Mouse (Mus musculus) intestine, embryonic 14.5 days (tissue): ENCODE results near the gene Clic6. TPM values are rescaled to one million over a fixed set of nuclear protein-coding genes. Genes with fewer than 3 reads are reported as not detected.

Experiments
- ATAC-seq: fragments of 200-750 bp; cut with Nextera tagmentation; replicated peaks from 2 replicates; pipeline ENCODE4 v1.8.0; 2017; ENCODE audit warnings: low read depth, moderate number of reproducible peaks, moderate TSS enrichment, moderate library complexity; ENCODE audit not compliant: low FRiP score, low TSS enrichment
- DNase-seq: peaks from one replicate; pipeline ENCODE4 v3.0.0-alpha.2; 2018; ENCODE audit warnings: low spot score
- H3K27ac ChIP-seq: fragments of 300-500 bp; sonication (generic); 2 replicates; pipeline ENCODE4 v1.5.1; 2014; ENCODE audit warnings: low read depth, mild to moderate bottlenecking, control low read depth
- H3K27me3 ChIP-seq: fragments of 300-500 bp; sonication (generic); replicated peaks from 2 replicates; pipeline ENCODE4 v1.6.1; 2014; ENCODE audit warnings: low read length, control low read depth; ENCODE audit not compliant: control insufficient read depth, insufficient read depth
- H3K36me3 ChIP-seq: fragments of 300-500 bp; sonication (generic); 2 replicates; pipeline ENCODE4 v1.6.1; 2014; ENCODE audit warnings: low read length, control low read depth; ENCODE audit not compliant: control insufficient read depth, insufficient read depth
- H3K4me1 ChIP-seq: fragments of 300-500 bp; sonication (generic); replicated peaks from 2 replicates; pipeline ENCODE4 v1.6.1; 2014; ENCODE audit warnings: low read length, control low read depth, mixed read lengths; ENCODE audit not compliant: control insufficient read depth, insufficient read depth
- H3K4me2 ChIP-seq: fragments of 300-500 bp; sonication (generic); 2 replicates; pipeline ENCODE4 v1.6.1; 2014; ENCODE audit warnings: low read length
- H3K4me3 ChIP-seq: fragments of 300-500 bp; sonication (generic); 2 replicates; pipeline ENCODE4 v1.5.1; 2014; ENCODE audit warnings: low read depth, low read length, control low read depth, mixed read lengths
- H3K9ac ChIP-seq: fragments of 300-500 bp; sonication (generic); 2 replicates; pipeline ENCODE4 v1.6.1; 2014; ENCODE audit warnings: mild to moderate bottlenecking, low read length
- H3K9me3 ChIP-seq: fragments of 300-500 bp; sonication (generic); 2 replicates; pipeline ENCODE4 v1.6.1; 2016; ENCODE audit warnings: low read length, control low read depth; ENCODE audit not compliant: control insufficient read depth
- WGBS: fragments of 180-500 bp; shearing (Covaris S2); extraction: QIAGEN DNeasy Blood & Tissue Kit; methylation state at CpG from one replicate; pipeline ENCODE4 v1.1.7; 2014; 5-methylcytosine and 5-hydroxymethylcytosine counted together
- polyA plus RNA-seq: library from polyadenylated mRNA; unstranded; fragments of >200 nt; fragmentation: Nextera tagmentation; extraction: Ambion mirVana; gene quantifications from 2 replicates; pipeline ENCODE4 v1.2.1, GENCODE M21; 2014

Clic6 gene
- polyA plus RNA-seq, 1 experiment from 2014 or later, result 29.9 TPM

DNA sequence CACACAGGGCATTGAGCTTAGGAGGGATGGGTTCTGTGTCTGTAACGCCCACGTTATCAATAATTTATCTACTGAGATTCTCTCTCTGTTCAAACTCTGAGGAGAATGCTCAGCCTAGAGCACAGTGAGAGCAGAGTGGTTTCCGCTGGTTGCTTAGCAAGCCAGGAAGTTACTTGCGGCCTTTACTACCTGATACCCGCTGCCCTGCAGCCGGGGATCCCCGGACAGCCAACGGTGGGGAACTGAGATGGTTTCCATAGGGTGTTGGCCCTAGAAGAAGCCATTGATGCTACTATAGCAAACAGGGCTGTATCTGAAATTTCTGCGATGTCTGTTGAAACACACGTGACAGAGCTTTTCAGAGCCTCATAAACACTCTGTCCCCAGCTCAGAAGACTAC lies 90.3 kb downstream of the Clic6 start:
- Histone ChIP-seq H3K36me3 (no peaks in the 10 kb centered on the region), H3K4me3 (no peak overlapping the region), H3K9me3 (no peaks in the 10 kb centered on the region), H3K27me3 (no peaks in the 10 kb centered on the region), H3K4me1 (no peaks in the 10 kb centered on the region; the same call in none of the 2 replicates), H3K9ac (no peak overlapping the region), H3K27ac (no peak overlapping the region), H3K4me2 (no peak overlapping the region)
- WGBS, result 70% methylated on average over 10 of the region's 10 CpGs
- no peak for ATAC-seq
- no peak for DNase-seq

DNA sequence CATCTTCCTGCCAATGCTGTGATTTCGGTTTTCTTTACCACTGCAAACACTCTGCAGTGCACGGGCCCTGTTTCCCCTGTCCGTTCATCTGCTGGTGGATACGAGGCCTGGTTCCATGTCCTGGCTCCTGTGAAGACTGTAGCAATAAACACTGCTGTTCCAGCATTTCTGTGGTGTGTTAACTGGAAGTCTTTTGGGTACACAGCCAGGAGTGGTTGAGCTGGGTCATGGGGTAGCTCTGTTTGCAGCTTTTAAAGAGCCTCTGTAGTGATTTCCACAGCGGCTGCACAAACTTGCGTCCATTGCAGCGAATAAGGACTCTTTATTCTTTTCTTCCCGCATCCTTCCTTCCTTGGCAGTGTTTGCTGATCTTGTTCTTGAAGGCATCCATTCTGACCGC lies 91.8 kb downstream of the Clic6 start:
- H3K36me3 ChIP-seq, result no peaks in the 10 kb centered on the region
- WGBS, result 66% methylated on average over 9 of the region's 9 CpGs
- no peak overlapping the region for H3K4me2 ChIP-seq
- no peak overlapping the region for H3K9ac ChIP-seq
- H3K9me3 ChIP-seq, result no peaks in the 10 kb centered on the region
- no peaks in the 10 kb centered on the region; the same call in none of the 2 replicates for H3K4me1 ChIP-seq
- DNase-seq (no peak), ATAC-seq (no peak)
- H3K4me3 ChIP-seq, result no peak overlapping the region
- H3K27me3 ChIP-seq, result no peaks in the 10 kb centered on the region
- no peak overlapping the region for H3K27ac ChIP-seq

DNA sequence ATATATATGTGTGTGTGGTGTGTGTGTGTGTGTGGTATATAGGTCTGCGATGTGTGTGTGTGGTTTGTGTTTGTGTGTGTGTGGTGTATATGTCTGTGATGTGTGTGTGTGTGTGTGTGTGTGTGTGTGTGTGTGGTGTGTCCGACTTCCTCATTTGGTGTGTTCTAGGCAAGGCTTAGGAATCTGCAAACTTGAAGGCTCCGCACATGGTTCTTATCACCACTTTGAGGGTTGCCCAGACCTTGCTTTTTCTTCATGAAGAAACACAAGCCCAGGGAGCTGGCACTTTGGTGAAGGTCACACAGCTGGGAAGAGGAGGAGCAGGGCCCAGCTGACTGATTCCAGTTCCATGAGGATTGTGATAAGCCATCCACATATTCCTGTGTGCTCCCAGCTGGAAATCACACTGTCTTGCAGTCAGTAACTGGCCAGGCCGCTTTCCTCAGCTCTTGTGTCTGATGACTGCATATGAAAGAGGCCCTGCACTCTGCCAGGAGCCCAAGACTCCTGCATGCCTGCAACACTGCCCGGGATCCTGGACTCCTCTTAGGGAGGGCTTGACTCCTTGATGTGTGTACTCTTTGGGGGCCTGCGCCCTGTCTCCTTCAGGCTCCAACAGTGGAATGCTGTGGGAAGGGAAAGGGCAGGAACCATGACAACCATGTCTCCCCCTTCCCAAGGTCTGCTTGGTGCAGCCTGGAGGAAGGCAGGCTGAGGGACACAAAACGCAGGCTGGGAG lies 93.5 kb downstream of the Clic6 start:
- H3K4me3 ChIP-seq, result no peak overlapping the region
- no peak overlapping the region for H3K4me2 ChIP-seq
- DNase-seq, result no peak
- H3K36me3 ChIP-seq, result no peaks in the 10 kb centered on the region
- 55% methylated on average over 7 of the region's 7 CpGs for WGBS
- H3K27ac ChIP-seq, result no peak overlapping the region
- no peaks in the 10 kb centered on the region for H3K27me3 ChIP-seq
- H3K9me3 ChIP-seq, result no peaks in the 10 kb centered on the region
- ATAC-seq, result peak; percentile 43; the same call in 1 of the 2 replicates
- H3K4me1 ChIP-seq, result no peaks in the 10 kb centered on the region; the same call in 1 of the 2 replicates
- H3K9ac ChIP-seq, result no peak overlapping the region

DNA sequence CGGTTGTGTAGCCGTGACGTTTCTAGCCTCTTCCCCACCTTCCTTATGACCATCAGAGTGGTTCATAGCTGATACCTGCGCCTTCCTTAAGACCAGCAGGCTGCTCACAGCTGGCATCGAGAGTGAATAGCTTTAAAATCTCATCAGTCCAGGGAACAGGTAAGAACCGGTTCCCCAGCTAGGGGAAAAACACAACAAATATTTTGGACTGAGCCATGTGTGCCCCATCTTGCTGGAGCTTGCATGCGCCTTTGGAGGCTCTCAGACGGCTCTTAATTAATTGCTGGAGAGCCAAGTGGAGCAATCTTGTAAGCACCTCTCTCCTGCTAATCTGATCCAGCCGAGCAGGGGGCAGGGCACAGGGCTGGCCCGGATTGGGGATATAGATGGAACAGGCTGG lies 95.4 kb downstream of the Clic6 start:
- Histone ChIP-seq H3K4me3 (no peak overlapping the region), H3K4me1 (no peaks in the 10 kb centered on the region; the same call in 1 of the 2 replicates), H3K27ac (no peak overlapping the region), H3K27me3 (no peaks in the 10 kb centered on the region), H3K9me3 (no peaks in the 10 kb centered on the region), H3K36me3 (no peaks in the 10 kb centered on the region), H3K9ac (no peak overlapping the region), H3K4me2 (no peak overlapping the region)
- DNase-seq (no peak), ATAC-seq (no peak; the same call in 1 of the 2 replicates)
- 80% methylated on average over 10 of the region's 10 CpGs for WGBS

DNA sequence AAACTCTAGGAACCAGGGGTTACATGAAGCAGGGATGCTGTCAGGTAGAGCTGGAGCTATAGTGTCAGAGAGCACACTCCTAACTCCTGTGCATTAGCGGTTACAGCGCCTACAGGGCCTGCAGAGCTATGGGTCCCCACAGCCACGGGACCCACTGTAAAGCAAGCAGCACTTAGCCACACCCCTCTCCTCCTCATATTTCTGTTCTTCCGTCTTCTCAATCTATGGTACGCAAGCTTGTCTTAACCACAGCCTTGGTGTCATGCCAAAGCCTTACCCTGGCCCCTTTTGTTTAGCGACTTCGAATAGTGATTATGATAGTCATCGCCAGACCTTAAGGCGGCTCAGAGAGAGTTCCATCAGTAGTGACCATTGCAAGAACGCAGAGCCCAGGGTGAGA lies 96.2 kb downstream of the Clic6 start:
- no peak for ATAC-seq
- H3K4me3 ChIP-seq, result no peak overlapping the region

DNA sequence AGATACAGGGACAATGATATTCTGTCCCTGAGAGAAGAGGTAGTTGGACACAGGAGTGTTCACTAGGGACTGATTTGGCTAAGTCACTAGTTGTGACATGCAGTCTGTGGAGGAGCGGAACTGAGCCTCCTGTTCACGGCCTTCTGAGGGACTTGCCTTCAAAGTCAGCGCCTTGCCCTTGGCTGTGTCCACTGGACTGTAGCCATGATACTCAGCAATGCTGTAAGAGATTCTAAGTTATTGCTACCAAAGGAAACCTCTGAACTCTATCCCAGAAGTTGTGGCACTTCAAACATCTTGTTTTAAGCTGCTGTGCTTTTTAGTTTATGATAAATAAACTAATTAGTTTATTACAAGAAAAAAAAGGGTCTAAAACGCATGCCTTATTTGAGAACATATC lies 102.3 kb downstream of the Clic6 start:
- WGBS, result 88% methylated on average over 4 of the region's 4 CpGs
- ATAC-seq, result no peak

More for the DNA sequence above, 96.2 kb downstream of the Clic6 start:
- H3K4me2 ChIP-seq, result no peak overlapping the region
- no peaks in the 10 kb centered on the region for H3K27me3 ChIP-seq
- WGBS, result 69% methylated on average over 10 of the region's 10 CpGs
- no peak overlapping the region for H3K9ac ChIP-seq
- no peaks in the 10 kb centered on the region for H3K36me3 ChIP-seq
- no peak for DNase-seq
- H3K4me1 ChIP-seq, result no peaks in the 10 kb centered on the region; the same call in 1 of the 2 replicates
- H3K9me3 ChIP-seq, result no peaks in the 10 kb centered on the region
- H3K27ac ChIP-seq, result no peak overlapping the region

More for the DNA sequence above, 102.3 kb downstream of the Clic6 start:
- DNase-seq, result no peak
- Histone ChIP-seq H3K4me2 (no peak overlapping the region), H3K27me3 (no peaks in the 10 kb centered on the region), H3K9ac (no peak overlapping the region), H3K4me1 (no peaks in the 10 kb centered on the region; the same call in 1 of the 2 replicates), H3K36me3 (no peaks in the 10 kb centered on the region), H3K27ac (no peak overlapping the region), H3K9me3 (no peaks in the 10 kb centered on the region), H3K4me3 (no peak overlapping the region)

Other genes with a start within 250 kb of the Clic6 start
- gene Kcne2, start 193.3 kb upstream of the Clic6 start, polyA plus RNA-seq, result 0.18 and 0.22 TPM in 2 replicates
- gene Smim11, start 184.4 kb upstream of the Clic6 start, polyA plus RNA-seq, result 130 and 134 TPM in 2 replicates
- not detected in 2 replicates for gene Fam243, start 164.3 kb upstream of the Clic6 start, polyA plus RNA-seq
- gene Kcne1, start 126.3 kb upstream of the Clic6 start, polyA plus RNA-seq, result 0.32 TPM in 1 of 2 replicates, not detected in the other
- 24.2 and 25.3 TPM in 2 replicates for gene Rcan1, start 14.9 kb upstream of the Clic6 start, polyA plus RNA-seq